Mouse (Mus musculus): ENCODE data around the gene Capn12. TPM values are rescaled to one million over a fixed set of nuclear protein-coding genes. Genes with fewer than 3 reads are reported as not detected.

Gene Capn12
- total RNA-seq (2021), result under 1 TPM; 0.15 to 0.67 TPM
- long read RNA-seq, experiment 1, partial matches to known transcripts, result 0 of 2 reads
- long read RNA-seq, experiment 1, other reads (novel, unspliced or antisense), result 2 of 2 reads
- long read RNA-seq, experiment 2, partial matches to known transcripts, result 0 of 2 reads
- long read RNA-seq, experiment 2, other reads (novel, unspliced or antisense), result 2 of 2 reads

- no peak for DNase-seq
Measured at GRCm38 (mm10) chr7:28881199-28881598, at the start of gene Capn12. Gene Capn12, plus strand, starts transcription at chr7:28881422.

GRCm38 (mm10) chr7:28832137-28832536, 49.1 kb upstream of the Capn12 start:
- no peak for DNase-seq

DNA sequence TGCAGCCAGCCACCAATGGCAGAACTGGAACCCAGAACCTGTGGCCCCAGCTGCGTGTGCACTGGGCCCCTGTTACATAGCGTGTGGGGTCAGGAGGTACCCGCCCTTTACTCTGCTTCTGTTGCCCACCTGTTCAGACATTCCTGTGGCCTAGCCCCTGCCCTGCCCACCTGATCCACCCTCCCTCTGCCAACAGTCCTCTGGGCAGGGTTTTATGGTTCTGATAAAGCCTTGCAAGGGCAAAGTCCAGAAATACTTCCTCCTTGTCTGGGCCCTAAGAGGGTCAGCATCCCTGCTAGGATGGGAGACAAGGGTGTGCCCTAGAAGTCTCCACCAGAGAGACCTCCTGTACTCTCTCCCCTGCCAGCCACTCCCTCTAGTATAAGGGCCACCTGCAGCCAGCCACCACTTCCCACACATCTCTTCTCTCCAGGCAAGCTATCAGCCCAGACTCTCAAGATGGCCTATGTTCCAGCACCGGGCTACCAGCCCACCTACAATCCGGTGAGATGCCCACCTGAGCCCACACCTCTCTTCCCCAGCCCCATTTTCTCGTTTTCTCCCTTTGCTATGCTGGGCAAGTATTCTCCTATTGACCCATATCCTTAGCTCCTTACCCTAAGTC, 47.4 kb upstream of the Capn12 start, which contains the start of gene Lgals4:
TSS of gene Lgals4 (plus strand) at position 132 of the 625 bp plus-strand sequence.
- no peak for DNase-seq

DNA sequence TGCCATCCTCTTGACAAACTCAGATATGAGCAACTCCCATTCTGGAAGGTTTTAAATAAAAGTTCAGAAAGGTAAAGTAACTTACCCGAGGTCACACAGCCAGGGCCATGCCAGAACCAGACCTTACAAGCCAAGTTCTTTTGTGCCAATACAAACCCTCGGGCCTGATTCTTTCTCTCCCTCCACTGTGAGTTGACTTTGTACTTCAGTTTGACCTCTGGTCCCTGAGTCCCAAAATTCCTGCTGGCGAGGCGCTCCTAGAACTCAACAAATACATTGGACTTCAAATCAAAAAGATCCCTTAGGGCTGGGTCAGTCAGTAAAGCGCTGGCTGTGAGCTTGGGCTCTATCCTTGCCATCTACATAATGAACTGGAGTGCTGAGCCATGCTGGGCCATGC, 44.3 kb upstream of the Capn12 start:
- no peak for DNase-seq

- DNase-seq, result no peak
Measured at GRCm38 (mm10) chr7:28838331-28838730, 42.9 kb upstream of the Capn12 start.

DNA sequence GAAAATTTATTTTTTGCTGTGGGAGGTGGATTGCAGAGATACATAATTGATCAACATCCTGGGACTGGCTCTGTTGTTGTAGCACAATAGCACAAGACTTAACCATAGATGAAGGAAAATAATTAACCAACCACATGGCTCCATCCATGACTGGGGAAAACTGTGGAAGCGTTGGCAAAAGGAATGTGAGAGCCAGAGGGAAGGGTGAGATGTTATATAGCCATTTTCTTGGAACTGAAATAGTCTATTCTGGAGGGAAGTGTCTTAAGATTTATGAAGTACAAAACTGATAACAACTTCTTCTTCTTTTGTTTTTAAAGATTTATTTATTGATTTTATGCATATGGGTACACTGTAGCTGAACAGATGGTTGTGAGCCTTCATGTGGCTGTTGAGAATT, 33.9 kb upstream of the Capn12 start:
- no peak for DNase-seq

DNA sequence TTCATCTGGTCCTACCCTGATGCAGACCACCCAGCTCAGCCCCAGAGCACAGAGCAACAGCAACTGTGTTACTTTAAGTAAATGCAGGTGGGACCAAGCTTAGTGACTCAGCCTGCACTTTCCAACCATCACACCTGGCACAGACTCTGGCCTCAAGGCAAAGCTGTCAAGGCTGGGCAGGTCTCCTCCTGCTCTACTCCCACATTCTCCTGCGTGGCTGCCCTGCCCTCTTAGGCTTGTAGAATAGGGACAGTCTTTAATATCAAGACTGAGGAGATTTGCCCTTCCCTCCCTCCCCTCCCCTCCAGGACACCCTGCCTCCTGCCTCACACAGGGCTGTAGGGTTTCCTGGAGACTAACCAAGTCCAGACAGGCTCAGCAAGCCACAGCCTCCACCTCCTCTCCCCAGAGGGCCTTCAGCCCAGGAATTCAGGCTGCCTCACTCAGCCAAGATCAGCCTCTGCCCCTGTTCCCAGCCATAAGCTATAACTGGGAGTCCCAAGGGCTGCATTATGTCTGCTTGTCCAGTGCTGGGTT, 31.5 kb upstream of the Capn12 start:
- no peak for DNase-seq

- DNase-seq, result no peak
Measured at GRCm38 (mm10) chr7:28850642-28851041, 30.6 kb upstream of the Capn12 start.

DNA sequence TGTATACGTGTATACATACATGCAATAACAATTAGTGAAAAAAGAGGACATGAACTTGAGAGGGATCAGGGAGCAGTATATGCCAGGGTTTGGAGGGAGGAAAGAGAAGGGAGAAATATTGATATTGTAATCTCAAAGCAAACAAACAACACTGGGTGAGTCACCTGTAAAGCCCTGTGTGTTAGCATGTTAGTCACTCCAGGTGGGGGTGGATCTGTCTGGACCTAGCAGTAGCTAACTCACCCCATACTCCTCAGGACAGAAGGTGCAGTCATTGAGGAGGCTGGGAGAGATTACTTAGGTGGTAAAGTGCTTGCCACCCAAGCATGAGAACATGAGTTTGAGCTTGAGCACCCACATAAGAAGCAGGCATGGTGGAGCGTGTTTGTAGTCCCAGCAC, 21.3 kb upstream of the Capn12 start:
- no peak for DNase-seq

DNA sequence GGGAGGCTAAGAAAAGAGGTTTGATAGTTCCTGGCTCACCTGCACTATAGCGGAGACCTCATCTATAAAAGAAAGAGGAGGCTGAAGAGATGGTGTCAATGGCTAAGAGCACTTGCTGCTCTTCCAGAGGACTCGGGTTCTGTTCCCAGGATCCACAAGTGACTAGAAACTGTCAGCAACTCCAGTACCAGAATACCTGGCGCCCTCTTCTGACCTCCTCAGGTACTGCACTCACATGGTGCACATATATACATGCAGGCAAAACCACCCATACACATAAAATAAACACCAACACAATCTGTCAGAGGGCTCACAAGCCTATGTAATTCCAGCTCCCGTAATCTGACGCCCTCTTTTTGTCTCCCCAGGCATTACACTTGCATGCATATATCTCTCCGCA, 20.3 kb upstream of the Capn12 start:
- no peak for DNase-seq

DNA sequence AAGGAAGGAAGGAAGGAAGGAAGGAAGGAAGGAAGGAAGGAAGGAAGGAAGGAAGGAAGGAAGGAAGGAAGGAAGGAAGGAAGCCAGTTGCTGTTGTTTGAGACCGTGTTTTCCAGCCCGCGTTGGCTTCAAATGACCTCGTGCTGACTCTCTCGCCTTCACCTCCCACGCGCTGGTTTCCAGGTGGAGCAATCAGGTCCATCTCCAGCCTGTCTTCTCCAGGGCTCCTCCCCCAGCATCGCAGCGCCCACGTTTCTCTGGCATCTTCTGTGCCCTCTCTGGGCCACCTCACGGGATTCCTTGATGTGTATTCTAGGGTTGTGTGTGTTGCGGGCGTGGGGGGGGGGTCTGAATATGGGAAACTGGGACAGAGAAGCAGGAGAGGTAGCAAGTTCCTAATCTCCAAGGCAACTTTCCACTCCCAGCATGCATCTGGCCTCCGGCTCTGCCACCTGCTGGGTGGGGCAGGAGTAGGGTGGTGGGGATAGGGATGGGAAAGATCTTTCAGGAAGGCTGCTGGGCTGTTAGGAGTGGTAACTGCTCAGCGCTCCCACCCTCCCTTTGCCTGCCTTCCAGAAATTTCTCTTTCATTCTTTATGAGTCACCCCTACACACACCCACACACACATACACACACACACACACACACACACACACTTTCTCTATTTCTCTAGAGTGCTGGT, 18.3 kb upstream of the Capn12 start:
- peak; percentile 24 for DNase-seq

GRCm38 (mm10) chr7:28863540-28863939, 17.7 kb upstream of the Capn12 start, which contains the start of gene Lgals7:
Gene Lgals7, plus strand, starts transcription at chr7:28863853.
- no peak for DNase-seq

- no peak for DNase-seq
Measured at GRCm38 (mm10) chr7:28864288-28864750, 16.9 kb upstream of the Capn12 start.

DNA sequence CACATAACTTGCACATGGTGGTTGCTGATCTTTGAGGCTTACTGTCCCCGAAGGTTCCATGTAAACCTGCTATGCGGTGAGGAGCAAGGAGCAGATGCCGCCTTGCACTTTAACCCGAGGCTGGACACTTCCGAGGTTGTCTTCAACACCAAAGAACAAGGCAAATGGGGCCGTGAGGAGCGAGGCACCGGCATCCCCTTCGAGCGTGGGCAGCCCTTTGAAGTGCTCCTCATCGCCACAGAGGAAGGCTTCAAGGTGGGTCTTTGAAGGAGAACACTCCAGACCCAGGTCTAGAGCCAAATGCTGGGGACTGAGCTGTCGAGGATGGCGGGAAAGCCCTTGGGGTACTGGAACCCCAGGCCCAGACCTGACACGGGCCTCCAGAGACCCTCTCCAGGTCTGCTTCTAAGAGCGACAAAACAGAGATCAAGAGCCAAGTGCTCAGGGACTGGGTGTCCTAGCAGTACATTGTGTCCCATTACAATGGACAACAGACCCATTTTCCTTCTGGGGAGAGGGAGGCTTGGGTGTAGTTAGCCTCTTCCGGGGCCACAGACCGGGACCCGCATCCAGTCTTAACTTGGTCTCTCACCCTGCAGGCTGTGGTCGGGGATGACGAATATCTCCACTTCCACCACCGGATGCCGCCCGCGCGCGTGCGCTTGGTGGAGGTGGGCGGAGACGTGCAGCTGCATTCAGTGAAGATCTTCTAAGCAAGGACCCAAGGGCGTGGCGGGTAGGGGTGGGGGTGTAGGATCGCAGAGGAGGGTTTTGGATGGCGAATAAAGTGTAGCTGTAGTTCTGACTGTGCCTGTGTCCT, 15.5 kb upstream of the Capn12 start:
- peak; percentile 88 for DNase-seq

- DNase-seq, result no peak
Measured at GRCm38 (mm10) chr7:28866769-28867507, 14.3 kb upstream of the Capn12 start.

DNA sequence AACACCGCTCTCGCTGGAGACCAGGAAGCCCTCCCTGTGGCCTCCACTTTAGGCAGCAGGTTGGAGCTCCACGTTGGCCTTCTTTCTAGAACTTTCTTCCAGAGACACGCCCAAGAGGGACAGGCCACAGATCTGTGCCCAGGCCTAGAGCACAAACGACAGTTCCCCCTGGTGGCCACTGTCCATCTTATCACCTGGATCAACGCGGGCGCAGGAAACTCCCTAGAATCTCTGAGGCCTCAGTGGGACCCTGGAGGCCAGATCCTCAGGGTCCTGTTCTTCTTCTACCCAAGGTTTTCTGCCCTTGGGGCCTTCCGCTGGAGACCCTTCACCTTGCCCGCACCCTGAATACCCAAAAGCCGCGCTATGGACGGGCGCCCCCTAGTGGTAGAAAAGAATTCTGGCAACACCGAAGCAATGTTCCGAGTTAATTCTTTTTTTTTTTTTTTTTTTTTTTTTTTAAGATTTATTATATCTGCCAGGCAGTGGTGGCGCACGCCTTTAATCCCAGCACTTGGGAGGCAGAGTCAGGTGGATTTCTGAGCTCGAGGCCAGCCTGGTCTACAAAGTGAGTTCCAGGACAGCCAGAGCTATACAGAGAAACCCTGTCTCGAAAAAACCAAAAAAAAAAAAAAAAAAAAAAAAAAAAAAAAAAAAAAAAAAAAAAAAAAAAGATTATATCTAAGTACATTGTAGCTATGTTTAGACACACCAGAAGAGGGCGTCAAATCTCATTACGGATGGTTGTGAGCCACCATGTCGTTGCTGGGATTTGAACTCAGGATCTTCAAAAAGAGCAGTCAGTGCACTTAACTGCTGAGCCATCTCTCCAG, 13.5 kb upstream of the Capn12 start:
- DNase-seq, result peak; percentile 88

- DNase-seq, result no peak
Measured at GRCm38 (mm10) chr7:28870901-28871664, 10.1 kb upstream of the Capn12 start.

DNA sequence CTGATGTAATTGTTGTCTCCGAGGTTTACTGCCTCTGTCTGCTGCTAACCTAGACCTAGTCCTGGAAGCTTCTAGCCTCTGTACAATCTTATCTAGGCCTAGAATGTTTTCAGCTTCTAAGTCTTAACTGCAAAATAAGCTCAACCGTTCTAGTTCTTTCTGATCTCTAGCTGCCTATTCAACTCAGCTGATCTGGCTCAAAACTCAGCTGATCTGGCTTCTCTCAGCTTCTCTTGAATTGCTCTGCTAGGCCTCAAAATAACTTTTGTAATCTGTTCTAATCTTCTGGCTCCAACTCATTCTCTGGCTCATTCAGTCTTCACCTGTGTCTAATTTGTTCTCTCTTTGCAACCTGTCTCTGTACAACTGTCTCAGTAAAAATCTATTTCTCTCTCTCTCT, 6.7 kb upstream of the Capn12 start:
- DNase-seq, result no peak

DNA sequence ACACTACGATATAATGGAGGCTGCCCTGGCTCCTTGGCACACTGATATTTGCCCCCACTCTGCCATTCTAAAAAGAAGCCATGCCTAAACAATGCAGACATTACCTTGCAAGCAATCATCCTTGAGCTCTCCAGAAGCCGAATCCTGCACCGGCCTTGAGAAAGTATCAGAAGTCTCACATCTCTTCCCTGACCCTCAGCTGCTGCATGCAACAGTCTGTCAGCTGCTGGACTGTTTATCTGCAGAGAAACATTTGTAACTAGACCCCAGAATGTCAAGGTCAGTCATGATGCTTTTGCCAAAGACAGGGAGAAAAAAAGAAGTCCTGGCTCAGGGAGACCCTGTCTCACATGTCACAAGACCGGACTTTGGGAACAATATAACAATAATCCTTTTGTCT, 5.1 kb upstream of the Capn12 start:
- DNase-seq, result peak; percentile 49

GRCm38 (mm10) chr7:28877155-28877554, 4.1 kb upstream of the Capn12 start:
- DNase-seq, result no peak
